Mouse (Mus musculus) stomach, embryonic 15.5 days (tissue): ENCODE measurements around the gene A630095N17Rik. TPM values are rescaled to one million over a fixed set of nuclear protein-coding genes. Genes with fewer than 3 reads are reported as not detected.
"Not testable (repeated sequence)": the region's sequence is repeated elsewhere in the genome, so short reads cannot be mapped to it uniquely, and the experiment has no call there.

Experiments
- ATAC-seq: fragments of 200-750 bp; cut with Nextera tagmentation; 2 replicates; pipeline ENCODE4 v1.8.0; 2017; ENCODE audit warnings: low read depth, moderate number of reproducible peaks, moderate TSS enrichment; ENCODE audit not compliant: insufficient read depth, low FRiP score
- H3K27ac ChIP-seq: fragments of 300-500 bp; sonication (generic); 2 replicates; pipeline ENCODE4 v1.5.1; 2015; ENCODE audit warnings: mild to moderate bottlenecking, inconsistent platforms
- H3K27me3 ChIP-seq: fragments of 300-500 bp; sonication (generic); replicated peaks from 2 replicates; pipeline ENCODE4 v1.6.1; 2015; ENCODE audit warnings: inconsistent platforms
- H3K36me3 ChIP-seq: fragments of 300-500 bp; sonication (generic); 2 replicates; pipeline ENCODE4 v1.6.1; 2015; ENCODE audit warnings: inconsistent platforms
- H3K4me1 ChIP-seq: fragments of 300-500 bp; sonication (generic); 2 replicates; pipeline ENCODE4 v1.6.1; 2015; ENCODE audit warnings: inconsistent platforms
- H3K4me2 ChIP-seq: fragments of 300-500 bp; sonication (generic); 2 replicates; pipeline ENCODE4 v1.6.1; 2015; ENCODE audit warnings: mild to moderate bottlenecking, inconsistent platforms
- H3K4me3 ChIP-seq: fragments of 300-500 bp; sonication (generic); replicated peaks from 2 replicates; pipeline ENCODE4 v1.5.1; 2015; ENCODE audit warnings: inconsistent platforms
- H3K9ac ChIP-seq: fragments of 300-500 bp; sonication (generic); 2 replicates; pipeline ENCODE4 v1.6.1; 2015; ENCODE audit warnings: inconsistent platforms
- H3K9me3 ChIP-seq: fragments of 300-500 bp; sonication (generic); 2 replicates; pipeline ENCODE4 v1.6.1; 2016; ENCODE audit warnings: inconsistent platforms
- WGBS: fragments of 180-500 bp; shearing (Covaris S2); methylation state at CpG from one replicate; pipeline ENCODE4 v1.1.7; 2015; 5-methylcytosine and 5-hydroxymethylcytosine counted together
- polyA plus RNA-seq: library from polyadenylated mRNA; unstranded; fragments of >200 nt; fragmentation: Nextera tagmentation; extraction: Ambion mirVana; gene quantifications from 2 replicates; pipeline ENCODE4 v1.2.1, GENCODE M21; 2015

The A630095N17Rik gene
- polyA plus RNA-seq, 1 experiment from 2014 or later: not detected

DNA sequence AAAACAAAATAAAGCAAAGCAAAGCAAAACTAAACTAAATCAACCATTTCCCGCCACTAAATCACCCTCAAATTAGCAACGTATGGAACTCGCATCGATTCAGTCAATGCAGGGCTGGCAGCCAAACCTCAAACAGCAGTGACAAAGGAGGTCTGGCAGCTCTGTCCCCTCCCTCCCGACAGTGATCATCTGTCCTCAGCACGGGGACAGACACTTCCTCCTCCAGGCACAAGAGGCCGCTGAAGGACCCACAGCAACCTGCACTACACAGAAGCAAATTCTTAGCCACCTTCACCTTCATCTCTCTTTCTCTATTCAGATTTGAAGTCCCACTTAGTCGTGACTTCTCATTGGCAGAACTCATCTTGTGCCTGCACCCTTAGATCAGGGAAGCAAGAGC lies 2.7 kb upstream of the A630095N17Rik start:
- Histone ChIP-seq H3K9me3 (no peaks in the 10 kb centered on the region), H3K4me3 (no peak overlapping the region), H3K36me3 (no peaks in the 10 kb centered on the region), H3K4me2 (peak overlapping the region; percentile 33; the same call in 1 of the 2 replicates), H3K9ac (no peak overlapping the region), H3K27ac (no peak overlapping the region), H3K4me1 (peaks cover 14% of the 10 kb centered on the region; the same call in 1 of the 2 replicates), H3K27me3 (no peaks in the 10 kb centered on the region)
- no peak for ATAC-seq
- WGBS: 3% methylated on average over 8 of the region's 8 CpGs

DNA sequence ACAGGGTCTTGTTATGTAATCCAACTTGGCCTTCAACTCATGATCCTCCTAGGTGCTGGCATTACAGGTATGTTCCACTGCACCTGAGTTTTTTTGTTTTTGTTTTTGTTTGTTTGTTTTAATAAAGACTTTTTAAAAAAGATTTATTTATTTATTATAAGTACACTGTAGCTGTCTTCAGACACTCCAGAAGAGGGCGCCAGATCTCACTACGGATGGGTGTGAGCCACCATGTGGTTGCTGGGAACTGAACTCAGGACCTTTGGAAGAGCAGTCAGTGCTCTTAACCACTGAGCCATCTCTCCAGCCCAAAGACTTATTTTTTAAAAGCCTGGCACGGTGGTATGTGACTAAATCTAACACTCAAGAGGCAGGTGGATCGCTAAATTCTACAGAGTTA lies 587 bp upstream of the A630095N17Rik start:
- WGBS: 69% methylated on average over 4 of the region's 4 CpGs

DNA sequence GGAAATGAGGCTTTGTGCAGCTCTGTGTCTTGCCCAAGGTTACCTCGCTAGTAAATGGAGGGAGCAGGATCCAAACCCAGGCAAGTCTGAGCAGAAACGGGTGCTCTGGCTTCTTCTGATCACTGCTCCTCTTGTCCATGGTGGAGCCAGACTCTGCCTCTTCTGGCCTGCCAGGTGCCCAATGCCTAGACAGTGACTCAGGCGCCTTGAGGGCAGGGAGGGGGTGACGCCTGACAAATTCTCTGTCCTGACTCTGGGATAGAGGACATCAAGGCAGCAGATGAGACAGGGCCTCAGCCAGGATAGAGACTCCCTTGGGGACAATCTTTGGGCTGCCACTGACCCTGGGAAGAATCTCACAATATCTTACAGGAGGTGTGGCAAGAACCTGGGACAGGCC lies 678 bp downstream of the A630095N17Rik start:
- no peak for ATAC-seq
- H3K4me1 ChIP-seq: 0 out of 2 replicates have a peak, but pooled peaks cover 4% of the 10 kb centered on the region
- H3K9ac ChIP-seq: no peak overlapping the region
- no peaks in the 10 kb centered on the region for H3K36me3 ChIP-seq
- H3K27ac ChIP-seq: 0 out of 2 replicates have a peak overlapping the region, but pooled peaks have one; percentile 1
- no peaks in the 10 kb centered on the region for H3K27me3 ChIP-seq
- no peak overlapping the region for H3K4me2 ChIP-seq
- H3K9me3 ChIP-seq: no peaks in the 10 kb centered on the region
- WGBS: 71% methylated on average over 4 of the region's 4 CpGs
- H3K4me3 ChIP-seq: no peak overlapping the region

More for the DNA sequence above, 587 bp upstream of the A630095N17Rik start:
- ATAC-seq, H3K27me3 ChIP-seq, H3K4me2 ChIP-seq, H3K4me3 ChIP-seq, H3K9me3 ChIP-seq, H3K9ac ChIP-seq, H3K36me3 ChIP-seq, H3K27ac ChIP-seq: not testable (repeated sequence)
- H3K4me1 ChIP-seq: peaks cover 12% of the 10 kb centered on the region; the same call in 1 of the 2 replicates

DNA sequence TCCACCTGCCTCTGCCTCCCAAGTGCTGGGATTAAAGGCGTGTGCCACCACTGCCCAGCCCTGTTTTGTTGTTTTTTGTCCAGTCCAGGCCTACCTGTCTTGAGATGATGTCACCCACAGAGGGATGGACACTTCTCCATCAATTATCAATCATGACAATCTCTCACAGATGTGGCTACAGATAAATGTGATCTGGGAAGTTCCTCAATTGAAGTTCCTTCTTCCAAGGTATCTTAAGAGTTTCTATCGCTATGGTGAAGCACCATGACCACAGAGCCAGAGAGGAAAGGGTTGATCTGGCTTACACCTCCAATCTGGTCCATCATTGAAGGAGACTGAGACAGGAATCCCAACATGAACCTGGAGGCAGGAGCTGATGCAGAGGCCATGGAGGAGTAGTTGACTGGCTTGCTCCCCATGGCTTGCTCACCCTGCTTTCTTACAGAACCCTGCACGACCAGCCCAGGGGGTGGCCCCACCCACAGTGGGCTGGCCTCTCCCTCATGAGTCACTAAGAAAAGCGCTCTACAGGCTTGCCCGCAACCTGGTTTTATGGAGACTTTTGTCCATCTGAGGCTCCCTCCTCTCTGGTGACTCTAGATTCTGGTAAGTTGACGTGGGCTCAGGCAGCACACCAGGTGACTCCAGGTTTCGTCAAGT lies 1.4 kb downstream of the A630095N17Rik start:
- 0 out of 2 replicates have a peak overlapping the region, but pooled peaks have one; percentile 1 for H3K27ac ChIP-seq
- no peaks in the 10 kb centered on the region for H3K27me3 ChIP-seq
- H3K4me2 ChIP-seq: no peak overlapping the region
- 64% methylated on average over 7 of the region's 7 CpGs for WGBS
- no peak overlapping the region for H3K4me3 ChIP-seq
- no peak overlapping the region for H3K9ac ChIP-seq
- no peaks in the 10 kb centered on the region for H3K9me3 ChIP-seq
- no peak; the same call in 1 of the 2 replicates for ATAC-seq
- H3K36me3 ChIP-seq: no peaks in the 10 kb centered on the region
- H3K4me1 ChIP-seq: 0 out of 2 replicates have a peak, but pooled peaks cover 4% of the 10 kb centered on the region

DNA sequence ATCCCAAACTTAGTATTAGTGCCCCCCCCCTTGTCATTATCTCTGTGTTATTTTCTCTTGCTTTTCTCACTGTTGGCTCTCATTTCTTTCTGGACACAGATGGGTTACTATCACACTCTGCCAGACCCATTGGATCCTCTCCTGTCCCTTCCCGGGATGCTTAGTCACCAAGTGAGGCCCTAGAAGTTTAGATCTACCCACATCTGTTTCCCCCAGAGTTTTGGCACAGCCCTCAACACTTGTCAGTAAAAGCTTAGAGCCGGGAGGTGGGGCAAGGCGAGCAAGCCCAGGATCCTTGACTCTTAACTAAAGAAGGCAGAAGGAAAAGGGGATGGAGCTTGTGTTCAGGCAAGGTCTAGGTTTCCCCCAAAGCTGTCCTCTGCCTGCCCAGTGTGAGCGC lies 2.7 kb downstream of the A630095N17Rik start:
- 66% methylated on average over 4 of the region's 4 CpGs for WGBS
- no peaks in the 10 kb centered on the region for H3K36me3 ChIP-seq

DNA sequence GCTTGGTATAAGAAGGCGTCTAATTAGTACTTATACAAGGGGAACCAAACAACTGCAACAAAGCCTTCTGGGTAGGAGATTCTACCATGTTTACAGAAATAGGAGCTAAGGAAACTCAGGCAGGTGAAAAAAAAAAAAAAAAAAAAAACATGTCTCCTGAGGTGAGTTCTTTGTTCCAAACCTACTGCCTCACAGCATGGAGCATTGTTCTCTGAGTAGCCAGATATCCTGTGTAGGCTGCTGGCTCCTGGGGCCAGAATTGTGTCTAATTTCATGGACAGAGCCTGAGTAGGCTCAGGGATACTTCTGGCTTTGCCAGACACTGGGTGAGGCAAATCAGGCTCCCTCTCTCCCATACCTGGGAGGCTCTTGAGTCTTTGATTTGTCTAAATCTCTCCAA lies 4.2 kb downstream of the A630095N17Rik start:
- no peaks in the 10 kb centered on the region for H3K27me3 ChIP-seq
- no peak overlapping the region for H3K4me3 ChIP-seq
- no peaks in the 10 kb centered on the region for H3K9me3 ChIP-seq
- H3K4me2 ChIP-seq: no peak overlapping the region
- ATAC-seq: no peak
- no peaks in the 10 kb centered on the region for H3K4me1 ChIP-seq
- H3K36me3 ChIP-seq: no peaks in the 10 kb centered on the region
- H3K9ac ChIP-seq: no peak overlapping the region
- no peak overlapping the region for H3K27ac ChIP-seq
- WGBS: 73% methylated on average over 1 of the region's 1 CpGs

More for the DNA sequence above, 2.7 kb downstream of the A630095N17Rik start:
- H3K4me3 ChIP-seq: no peak overlapping the region
- no peaks in the 10 kb centered on the region for H3K4me1 ChIP-seq
- H3K4me2 ChIP-seq: no peak overlapping the region
- no peak overlapping the region for H3K9ac ChIP-seq
- no peak overlapping the region for H3K27ac ChIP-seq
- ATAC-seq: no peak
- no peaks in the 10 kb centered on the region for H3K9me3 ChIP-seq
- no peaks in the 10 kb centered on the region for H3K27me3 ChIP-seq

DNA sequence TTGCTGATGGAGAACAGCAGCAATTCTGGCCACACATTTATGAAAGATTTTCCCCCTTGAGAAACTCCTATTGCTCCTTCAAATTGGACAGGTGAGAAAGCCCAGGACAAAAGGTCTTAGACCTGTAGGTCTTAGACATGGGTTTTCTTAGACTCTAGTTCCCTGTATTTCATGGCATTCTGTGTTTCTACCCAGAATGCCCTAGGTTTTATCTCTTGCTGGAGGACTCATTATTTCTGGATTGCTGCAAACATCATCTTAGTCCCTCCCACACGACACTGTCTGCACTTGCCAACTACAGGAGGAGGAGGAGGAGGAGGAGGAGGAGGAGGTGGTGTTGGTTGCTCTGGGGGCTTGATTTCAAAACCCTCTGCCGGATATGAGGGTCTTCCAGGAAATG lies 5.8 kb downstream of the A630095N17Rik start:
- ATAC-seq: no peak
- Histone ChIP-seq H3K27ac (no peak overlapping the region), H3K36me3 (no peaks in the 10 kb centered on the region), H3K9me3 (no peaks in the 10 kb centered on the region), H3K27me3 (peaks cover 4% of the 10 kb centered on the region; the same call in 1 of the 2 replicates), H3K4me2 (no peak overlapping the region), H3K4me1 (no peaks in the 10 kb centered on the region), H3K4me3 (no peak overlapping the region), H3K9ac (no peak overlapping the region)
- WGBS: 65% methylated on average over 2 of the region's 2 CpGs

DNA sequence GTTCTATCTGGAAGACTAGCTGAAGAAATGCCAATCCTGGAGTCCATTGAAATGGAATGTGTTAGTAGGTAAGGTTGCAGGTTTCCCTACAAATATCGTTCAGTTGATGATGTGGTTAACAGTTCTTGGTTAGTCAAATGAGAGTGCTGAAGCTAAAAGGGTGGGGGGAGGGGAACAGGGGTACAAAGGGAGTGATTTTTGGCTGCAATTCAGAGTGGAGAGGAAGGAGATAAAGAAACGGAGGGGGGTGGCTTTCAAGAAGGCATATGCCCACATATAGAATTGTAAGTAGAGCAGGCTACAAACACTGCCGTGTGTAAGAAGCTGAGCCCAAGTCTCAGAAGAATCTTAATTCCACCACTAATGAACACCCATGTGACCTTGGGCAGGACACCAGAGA lies 6.4 kb downstream of the A630095N17Rik start:
- ATAC-seq: no peak
- no peaks in the 10 kb centered on the region for H3K4me1 ChIP-seq
- no peaks in the 10 kb centered on the region for H3K9me3 ChIP-seq
- no peak overlapping the region for H3K9ac ChIP-seq
- no peak overlapping the region for H3K4me3 ChIP-seq
- H3K4me2 ChIP-seq: no peak overlapping the region
- H3K27ac ChIP-seq: no peak overlapping the region
- H3K27me3 ChIP-seq: peaks cover 9% of the 10 kb centered on the region
- 60% methylated on average over 3 of the region's 3 CpGs for WGBS
- H3K36me3 ChIP-seq: no peaks in the 10 kb centered on the region

DNA sequence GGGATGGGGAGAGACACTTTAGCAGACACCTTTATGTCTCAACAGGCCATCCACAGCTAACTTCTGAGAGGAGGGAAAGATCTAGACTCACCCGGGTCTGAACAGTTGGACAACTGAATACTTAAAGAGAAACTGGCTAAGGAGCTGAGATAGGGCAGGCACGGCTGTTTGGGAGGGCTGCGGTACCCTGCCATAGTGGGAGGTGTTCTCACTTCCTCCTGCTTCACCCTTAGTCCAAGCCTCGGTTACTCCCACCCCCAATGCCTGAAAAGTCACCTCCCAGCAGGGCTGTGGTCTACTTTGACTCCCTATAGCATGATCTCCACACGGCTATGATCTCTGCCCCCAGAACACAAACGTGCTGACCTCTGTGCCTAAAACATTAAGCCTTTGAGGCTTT lies 8.4 kb downstream of the A630095N17Rik start:
- H3K9ac ChIP-seq: no peak overlapping the region
- no peak overlapping the region for H3K27ac ChIP-seq
- no peaks in the 10 kb centered on the region for H3K9me3 ChIP-seq
- no peak overlapping the region for H3K4me2 ChIP-seq
- H3K36me3 ChIP-seq: no peaks in the 10 kb centered on the region
- no peak overlapping the region for H3K4me3 ChIP-seq
- no peak for ATAC-seq
- H3K27me3 ChIP-seq: peaks cover 17% of the 10 kb centered on the region
- WGBS: 57% methylated on average over 6 of the region's 6 CpGs
- H3K4me1 ChIP-seq: peaks cover 6% of the 10 kb centered on the region

DNA sequence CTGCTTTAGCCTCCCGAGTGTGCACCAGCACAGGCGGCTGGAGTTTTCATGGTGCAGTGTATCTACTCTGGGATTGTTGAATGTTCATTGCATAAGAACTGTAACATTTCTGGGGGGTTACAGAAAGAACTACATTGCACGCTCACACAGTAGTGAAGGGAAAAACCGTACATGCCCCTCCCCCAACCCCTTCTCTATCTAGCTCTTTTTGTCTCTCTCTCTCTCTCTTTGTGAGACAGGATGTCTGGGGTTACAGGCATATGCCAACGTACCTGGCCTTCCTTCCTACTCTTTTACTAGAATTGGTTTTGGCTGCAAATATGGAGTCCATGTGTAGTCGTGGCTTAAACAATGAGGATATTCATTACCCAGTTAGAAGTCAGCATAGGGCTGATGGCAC lies 9.0 kb downstream of the A630095N17Rik start:
- Histone ChIP-seq H3K4me3 (no peak overlapping the region), H3K36me3 (no peaks in the 10 kb centered on the region), H3K27me3 (peaks cover 17% of the 10 kb centered on the region), H3K4me2 (no peak overlapping the region), H3K4me1 (peaks cover 10% of the 10 kb centered on the region), H3K9ac (no peak overlapping the region), H3K27ac (no peak overlapping the region), H3K9me3 (no peaks in the 10 kb centered on the region)
- WGBS: 77% methylated on average over 6 of the region's 6 CpGs
- no peak for ATAC-seq

DNA sequence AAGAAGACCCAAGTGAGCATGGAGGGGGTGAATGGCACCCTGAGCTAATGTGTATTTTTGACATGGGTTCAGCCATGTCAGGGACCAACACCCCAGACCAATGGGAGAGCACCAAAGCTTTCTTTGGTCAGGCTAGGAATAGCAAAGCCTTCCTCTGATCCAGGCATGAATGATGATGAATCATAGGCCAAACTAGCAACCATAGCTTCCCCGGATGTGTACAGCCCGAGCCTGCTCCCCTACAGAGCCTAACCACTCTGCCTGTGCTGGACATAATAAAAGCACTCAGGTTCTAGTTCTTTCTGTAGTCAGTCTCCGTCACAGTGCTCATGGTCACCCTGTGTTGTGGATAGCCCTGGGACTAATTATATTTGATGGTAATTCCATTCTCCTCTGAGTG lies 10.4 kb downstream of the A630095N17Rik start:
- no peak overlapping the region for H3K4me2 ChIP-seq
- ATAC-seq: no peak
- H3K4me1 ChIP-seq: peaks cover 10% of the 10 kb centered on the region
- no peak overlapping the region for H3K27ac ChIP-seq
- no peaks in the 10 kb centered on the region for H3K36me3 ChIP-seq
- H3K4me3 ChIP-seq: no peak overlapping the region
- WGBS: 74% methylated on average over 3 of the region's 3 CpGs
- H3K9me3 ChIP-seq: no peaks in the 10 kb centered on the region
- no peak overlapping the region for H3K9ac ChIP-seq
- H3K27me3 ChIP-seq: peaks cover 17% of the 10 kb centered on the region

DNA sequence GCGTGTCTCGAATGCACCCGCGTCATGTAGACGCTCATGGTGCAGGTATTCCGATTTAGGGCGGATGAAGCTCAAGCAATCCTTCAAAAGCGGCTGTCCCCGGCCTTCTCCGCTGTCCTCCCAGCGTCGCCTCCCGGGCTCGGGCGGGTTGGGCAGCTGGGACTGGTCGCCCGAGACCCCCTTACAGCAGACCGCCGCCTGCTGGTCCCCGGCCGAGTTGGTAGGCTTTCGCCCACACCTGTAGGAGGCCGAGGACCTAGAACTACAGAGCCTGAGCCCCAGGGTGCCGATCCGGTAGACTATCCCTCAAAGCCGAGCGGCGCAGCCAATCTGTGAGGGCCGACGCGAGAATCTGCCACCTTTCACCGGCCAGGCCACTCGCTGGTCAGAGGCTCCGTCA lies 12.4 kb downstream of the A630095N17Rik start, which contains the start of gene Tuba4a:
Gene Tuba4a, minus strand, starts transcription at position 335 of the 400 bp plus-strand sequence.
- Histone ChIP-seq H3K9me3 (no peaks in the 10 kb centered on the region), H3K9ac (peak within 1 kb of the TSS; percentile 35), H3K27me3 (peaks cover 17% of the 10 kb centered on the region), H3K4me2 (peak within 1 kb of the TSS; percentile 98), H3K4me1 (peaks cover 12% of the 10 kb centered on the region), H3K27ac (peak within 1 kb of the TSS; percentile 63), H3K4me3 (peak within 1 kb of the TSS; percentile 56), H3K36me3 (0 out of 2 replicates have a peak, but pooled peaks cover 3% of the 10 kb centered on the region)
- WGBS: under 1% methylated on average over 34 of the region's 34 CpGs
- ATAC-seq: no peak
